In genomic region chr10:79702970-79703369, GRCm38 (mm10) we compare ENCODE assay signal across 5 mouse cellular contexts. TPM values are rescaled to one million over a fixed set of nuclear protein-coding genes. Genes with fewer than 3 reads are reported as not detected.
"Had no signal": no experiment of that assay in that cellular context is flagged by ENCODE, and none has a peak within 500 bp of the region (broad histone marks: within the 10 kb centered on the region; RNA-seq: fewer than 3 reads in every experiment).

No protein-coding gene starts in this region.

RNA-seq across cellular contexts. Expression of gene Hcn2, which starts 13.5 kb away (rescaled TPM):
- total RNA-seq: hematopoietic stem cell, adult 5-6 weeks had no signal
- polyA plus RNA-seq: heart, embryonic 12.5 days; heart, embryonic 16.5 days; inflammation-experienced regulatory T-cells, adult 6 months; intestine, embryonic 16.5 days had no signal

RNA-seq across cellular contexts. Expression of gene Gzmm, which starts 14.2 kb away (rescaled TPM):
- total RNA-seq: hematopoietic stem cell, adult 5-6 weeks had no signal
